Mouse (Mus musculus): ENCODE results near the gene Krtap4-1. TPM values are rescaled to one million over a fixed set of nuclear protein-coding genes. Genes with fewer than 3 reads are reported as not detected.

Gene Krtap4-1
- polyA plus RNA-seq, 3 experiments from 2014 or later: not detected

GRCm38 (mm10) chr11:99583245-99583704 is 44.8 kb downstream of the Krtap4-1 start, which contains the start of gene Krtap1-4:
Gene Krtap1-4, minus strand, starts transcription at chr11:99583654.
- ATAC-seq: no peak

- no peak for ATAC-seq
These were observed 46.5 kb downstream of the Krtap4-1 start for GRCm38 (mm10) chr11:99581564-99581963.

- ATAC-seq: no peak
These were observed 47.0 kb downstream of the Krtap4-1 start for GRCm38 (mm10) chr11:99581051-99581450.

GRCm38 (mm10) chr11:99580636-99581035 is 47.4 kb downstream of the Krtap4-1 start, which contains the start of gene Krtap1-5:
Gene Krtap1-5, minus strand, starts transcription at chr11:99581016.
- no peak for ATAC-seq

Other genes starting within 250 kb of the Krtap4-1 start
- gene Krt10, start 238.9 kb downstream of the Krtap4-1 start, polyA plus RNA-seq (2017; shearing (Covaris generic)): 10 to 100 TPM in 1 of 3 experiments, 1 to 10 TPM in 2; 4.5 to 13.5 (median 7.3) TPM
- not detected for gene Krt12, start 206.0 kb downstream of the Krtap4-1 start, polyA plus RNA-seq (2017; shearing (Covaris generic))
- gene Krt20, start 190.1 kb downstream of the Krtap4-1 start, polyA plus RNA-seq (2017; shearing (Covaris generic)): not detected
- not detected for gene Krt23, start 135.1 kb downstream of the Krtap4-1 start, polyA plus RNA-seq (2017; shearing (Covaris generic))
- gene Krt39, start 106.9 kb downstream of the Krtap4-1 start, polyA plus RNA-seq (2017; shearing (Covaris generic)): not detected
- not detected for gene Krt40, start 85.1 kb downstream of the Krtap4-1 start, polyA plus RNA-seq (2017; shearing (Covaris generic))
- not detected for gene Krtap3-3, start 77.4 kb downstream of the Krtap4-1 start, polyA plus RNA-seq (2017; shearing (Covaris generic))
- not detected for gene Krtap3-2, start 71.4 kb downstream of the Krtap4-1 start, polyA plus RNA-seq (2017; shearing (Covaris generic))
- gene Gm11939, start 68.8 kb downstream of the Krtap4-1 start, polyA plus RNA-seq (2017; shearing (Covaris generic)): not detected
- not detected for gene Krtap3-1, start 61.6 kb downstream of the Krtap4-1 start, polyA plus RNA-seq (2017; shearing (Covaris generic))
- not detected for gene Krtap1-5, start 47.2 kb downstream of the Krtap4-1 start, polyA plus RNA-seq (2017; shearing (Covaris generic))
- not detected for gene Krtap1-4, start 44.6 kb downstream of the Krtap4-1 start, polyA plus RNA-seq (2017; shearing (Covaris generic))
- not detected for gene Krtap1-3, start 36.9 kb downstream of the Krtap4-1 start, polyA plus RNA-seq (2017; shearing (Covaris generic))
- gene Krtap9-3, start 30.1 kb downstream of the Krtap4-1 start, polyA plus RNA-seq (2017; shearing (Covaris generic)): not detected
- gene Gm11938, start 24.9 kb downstream of the Krtap4-1 start, polyA plus RNA-seq (2017; shearing (Covaris generic)): not detected
- gene Gm11937, start 18.0 kb downstream of the Krtap4-1 start, polyA plus RNA-seq (2017; shearing (Covaris generic)): not detected
- gene Krtap2-4, start 13.4 kb downstream of the Krtap4-1 start, polyA plus RNA-seq (2017; shearing (Covaris generic)): not detected
- gene Gm11562, start 7.8 kb downstream of the Krtap4-1 start, polyA plus RNA-seq (2017; shearing (Covaris generic)): not detected
- gene Krtap4-2, start 6.8 kb upstream of the Krtap4-1 start, polyA plus RNA-seq (2017; shearing (Covaris generic)): not detected
- gene Krtap4-7, start 15.9 kb upstream of the Krtap4-1 start, polyA plus RNA-seq (2017; shearing (Covaris generic)): not detected
- gene Gm11555, start 22.0 kb upstream of the Krtap4-1 start, polyA plus RNA-seq (2017; shearing (Covaris generic)): not detected
- not detected for gene Gm11563, start 30.7 kb upstream of the Krtap4-1 start, polyA plus RNA-seq (2017; shearing (Covaris generic))
- gene Krtap4-6, start 37.7 kb upstream of the Krtap4-1 start, polyA plus RNA-seq (2017; shearing (Covaris generic)): not detected
- not detected for gene Gm14190, start 62.5 kb upstream of the Krtap4-1 start, polyA plus RNA-seq (2017; shearing (Covaris generic))
- gene Gm14180, start 106.1 kb upstream of the Krtap4-1 start, polyA plus RNA-seq (2017; shearing (Covaris generic)): not detected
- gene Gm11595, start 144.7 kb upstream of the Krtap4-1 start, polyA plus RNA-seq (2017; shearing (Covaris generic)): not detected
- not detected for gene Krtap4-8, start 152.5 kb upstream of the Krtap4-1 start, polyA plus RNA-seq (2017; shearing (Covaris generic))
- not detected for gene Krtap4-9, start 157.0 kb upstream of the Krtap4-1 start, polyA plus RNA-seq (2017; shearing (Covaris generic))
- not detected for gene Gm11596, start 165.2 kb upstream of the Krtap4-1 start, polyA plus RNA-seq (2017; shearing (Covaris generic))
- not detected for gene Gm11569, start 170.7 kb upstream of the Krtap4-1 start, polyA plus RNA-seq (2017; shearing (Covaris generic))
- gene Gm11554, start 176.2 kb upstream of the Krtap4-1 start, polyA plus RNA-seq (2017; shearing (Covaris generic)): not detected
- gene Krtap4-13, start 181.7 kb upstream of the Krtap4-1 start, polyA plus RNA-seq (2017; shearing (Covaris generic)): not detected
- not detected for gene Gm11564, start 187.4 kb upstream of the Krtap4-1 start, polyA plus RNA-seq (2017; shearing (Covaris generic))
- gene 2300003K06Rik, start 209.8 kb upstream of the Krtap4-1 start, polyA plus RNA-seq (2017; shearing (Covaris generic)): not detected
- not detected for gene Krtap4-16, start 223.4 kb upstream of the Krtap4-1 start, polyA plus RNA-seq (2017; shearing (Covaris generic))
- gene Gm11568, start 229.7 kb upstream of the Krtap4-1 start, polyA plus RNA-seq (2017; shearing (Covaris generic)): not detected
- gene Gm11559, start 236.2 kb upstream of the Krtap4-1 start, polyA plus RNA-seq (2017; shearing (Covaris generic)): not detected
- gene Krtap9-1, start 245.2 kb upstream of the Krtap4-1 start, polyA plus RNA-seq (2017; shearing (Covaris generic)): not detected